ENCODE assay signal across 9 mouse cellular contexts in the genomic region with DNA sequence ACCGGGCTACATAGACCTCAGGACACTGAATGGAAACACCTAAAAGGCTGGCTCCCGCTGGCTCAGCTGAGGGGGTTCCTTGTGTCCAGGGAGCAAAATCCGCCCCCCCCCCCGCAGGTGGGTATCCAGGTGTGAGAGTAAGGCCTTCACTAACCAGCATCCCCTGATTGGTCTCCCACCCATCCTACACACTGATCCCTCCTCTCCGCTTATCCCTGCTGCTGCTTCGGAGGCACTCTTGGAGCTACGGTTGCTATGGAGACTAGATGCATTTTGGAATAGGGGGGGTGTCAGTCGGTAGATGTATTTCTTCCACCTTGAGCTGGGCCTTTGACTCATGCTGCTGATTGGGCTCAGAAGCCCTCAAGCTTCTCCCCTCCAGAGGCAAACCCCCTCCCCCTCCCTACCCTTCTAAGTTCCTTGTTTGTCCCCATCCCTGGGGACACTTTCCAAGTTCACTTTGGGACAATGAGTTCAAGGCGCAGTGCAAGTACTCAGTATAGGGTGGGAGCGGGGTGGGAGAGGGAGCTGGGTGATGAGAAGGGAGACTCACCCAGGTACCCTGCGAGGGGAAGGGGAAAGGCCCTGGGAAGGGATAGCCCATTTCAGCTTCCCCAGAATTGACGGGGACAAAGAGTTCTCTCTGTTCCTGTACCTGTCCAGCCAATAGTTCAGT. TPM values are rescaled to one million over a fixed set of nuclear protein-coding genes. Genes with fewer than 3 reads are reported as not detected.
DNase-seq lines count a peak whose midpoint lies in the region; ATAC-seq and TF ChIP-seq lines count a peak whose summit lies in the region.
"Had no signal": no experiment of that assay in that cellular context is flagged by ENCODE, and none has a peak within 500 bp of the region (broad histone marks: within the 10 kb centered on the region; RNA-seq: fewer than 3 reads in every experiment).

No protein-coding gene starts in this region.

- H3K4me2 ChIP-seq in hindbrain, embryonic 11.5 days (replicated peaks; ENCODE audit: low read depth, low read length), result peak overlapping the region; percentile 100
- H3K4me2 ChIP-seq in midbrain, embryonic 11.5 days, result peak overlapping the region; percentile 100

- H3K27me3 ChIP-seq in cerebellum, adult 2 months (ENCODE audit: control insufficient read depth, insufficient read depth, low read length), result no peaks in the 10 kb centered on the region
- H3K27me3 ChIP-seq in E14TG2a.4 (ENCODE audit: insufficient read depth, low read length), result peaks cover 82% of the 10 kb centered on the region
- peaks cover 42% of the 10 kb centered on the region for H3K27me3 ChIP-seq in hindbrain, embryonic 11.5 days (ENCODE audit: control insufficient read depth, insufficient read depth, low read length)
- H3K27me3 ChIP-seq in midbrain, embryonic 11.5 days (ENCODE audit: control insufficient read depth, insufficient read depth, low read length), result peaks cover 35% of the 10 kb centered on the region

- TF ChIP-seq POLR2A in cerebellum, adult 2 months (IDR thresholded peaks at IDR 0.05; ENCODE audit: borderline replicate concordance, insufficient read depth, low read length), result no peak

- H3K4me1 ChIP-seq in cerebellum, adult 2 months (ENCODE audit: control insufficient read depth, insufficient read depth, low read length), result peaks cover 19% of the 10 kb centered on the region
- H3K4me1 ChIP-seq in E14TG2a.4 (replicated peaks; ENCODE audit: low read depth, low read length), result peaks cover 52% of the 10 kb centered on the region
- peaks cover 21% of the 10 kb centered on the region for H3K4me1 ChIP-seq in hindbrain, embryonic 11.5 days (replicated peaks; ENCODE audit: control insufficient read depth, insufficient read depth, low read length)
- H3K4me1 ChIP-seq in midbrain, embryonic 11.5 days (ENCODE audit: control insufficient read depth, insufficient read depth, low read length), result peaks cover 33% of the 10 kb centered on the region

- no peak for TF ChIP-seq CTCF in cerebellum, adult 2 months (IDR thresholded peaks at IDR 0.05; ENCODE audit: borderline replicate concordance, insufficient read depth, low read depth, low read length)
- TF ChIP-seq CTCF in E14TG2a.4 (conservative IDR thresholded peaks at IDR 0.05; ENCODE audit: low read length), result no peak

- ATAC-seq in cerebellum, adult (ENCODE audit: insufficient number of reproducible peaks, low FRiP score, low TSS enrichment), result no peak
- ATAC-seq in hindbrain, embryonic 11.5 days (ENCODE audit: low FRiP score), result peak; percentile 48
- ATAC-seq in midbrain, embryonic 11.5 days (ENCODE audit: low FRiP score), result peak; percentile 33; the same call in 1 of the 2 replicates

- no peak overlapping the region for H3K27ac ChIP-seq in cerebellum, adult 2 months (ENCODE audit: insufficient read depth, low read length)
- H3K27ac ChIP-seq in hindbrain, embryonic 11.5 days (ENCODE audit: low read depth, low read length), result no peak overlapping the region
- H3K27ac ChIP-seq in midbrain, embryonic 11.5 days (ENCODE audit: low read depth, low read length), result no peak overlapping the region
- H3K27ac ChIP-seq: macrophage had no signal

- H3K36me3 ChIP-seq in E14TG2a.4 (ENCODE audit: insufficient read depth, low read length), result no peaks in the 10 kb centered on the region
- no peaks in the 10 kb centered on the region for H3K36me3 ChIP-seq in hindbrain, embryonic 11.5 days (ENCODE audit: control insufficient read depth, insufficient read depth, low read length)
- no peaks in the 10 kb centered on the region for H3K36me3 ChIP-seq in midbrain, embryonic 11.5 days (ENCODE audit: control insufficient read depth, insufficient read depth, low read length)

- H3K4me3 ChIP-seq in cerebellum, adult 2 months (replicated peaks; ENCODE audit: insufficient read depth, low read depth, low read length), result peak overlapping the region; percentile 99
- peak overlapping the region; percentile 41; the same call in 1 of the 2 replicates for H3K4me3 ChIP-seq in E14TG2a.4 (replicated peaks; ENCODE audit: low read length)
- peak overlapping the region; percentile 70 for H3K4me3 ChIP-seq in hindbrain, embryonic 11.5 days (ENCODE audit: low read depth, low read length)
- H3K4me3 ChIP-seq in midbrain, embryonic 11.5 days (ENCODE audit: low read depth, low read length), result peak overlapping the region; percentile 68

- no peaks in the 10 kb centered on the region for H3K9me3 ChIP-seq in E14TG2a.4 (ENCODE audit: low read length)
- no peaks in the 10 kb centered on the region for H3K9me3 ChIP-seq in hindbrain, embryonic 11.5 days (ENCODE audit: control insufficient read depth, low read length)
- no peaks in the 10 kb centered on the region for H3K9me3 ChIP-seq in midbrain, embryonic 11.5 days (ENCODE audit: control insufficient read depth, low read length)

- WGBS in cerebellum, adult 2 months, result 5% methylated on average over 12 of the region's 12 CpGs
- WGBS in hindbrain, embryonic 11.5 days, result 8% methylated on average over 11 of the region's 12 CpGs
- WGBS in midbrain, embryonic 11.5 days, result 1% methylated on average over 12 of the region's 12 CpGs

- DNase-seq in cerebellum, adult 2 months, result peak in 1 of 2 experiments; percentile 36
- DNase-seq in hindbrain, embryonic 11.5 days (ENCODE audit: low spot score), result no peak
- DNase-seq in midbrain, embryonic 11.5 days (ENCODE audit: low spot score, missing footprints), result peak; percentile 98
- no peak for DNase-seq in spleen, adult 18-20 months
- no peak for DNase-seq in cerebellum, adult 8-10 months
- DNase-seq in thymus, postnatal 4 days, result no peak

- no peak overlapping the region for H3K9ac ChIP-seq in hindbrain, embryonic 11.5 days (ENCODE audit: low read depth, low read length)
- no peak overlapping the region for H3K9ac ChIP-seq in midbrain, embryonic 11.5 days (ENCODE audit: low read length)

RNA-seq across cellular contexts. Expression of gene Agap2, which starts 3.1 kb away (rescaled TPM):
- 99.5 and 109 TPM in 2 replicates for polyA plus RNA-seq in cerebellum, adult 2 months (2012; rRNA removed)
- polyA plus RNA-seq in hindbrain, embryonic 11.5 days (2014; fragmentation: Nextera tagmentation; extraction: Ambion mirVana), result 0.68 and 1.2 TPM in 2 replicates
- 0.66 and 0.89 TPM in 2 replicates for polyA plus RNA-seq in midbrain, embryonic 11.5 days (2014; fragmentation: Nextera tagmentation; extraction: Ambion mirVana)

RNA-seq across cellular contexts. Expression of gene Tspan31, which starts 8.1 kb away (rescaled TPM):
- polyA plus RNA-seq in cerebellum, adult 2 months (2012; rRNA removed), result 81.6 and 84.6 TPM in 2 replicates
- 111 and 140 TPM in 2 replicates for polyA plus RNA-seq in hindbrain, embryonic 11.5 days (2014; fragmentation: Nextera tagmentation; extraction: Ambion mirVana)
- 98.6 and 117 TPM in 2 replicates for polyA plus RNA-seq in midbrain, embryonic 11.5 days (2014; fragmentation: Nextera tagmentation; extraction: Ambion mirVana)

RNA-seq across cellular contexts. Expression of gene Cdk4, which starts 14.8 kb away (rescaled TPM):
- 141 and 143 TPM in 2 replicates for polyA plus RNA-seq in cerebellum, adult 2 months (2012; rRNA removed)
- 2,639 and 2,665 TPM in 2 replicates for polyA plus RNA-seq in hindbrain, embryonic 11.5 days (2014; fragmentation: Nextera tagmentation; extraction: Ambion mirVana)
- 2,818 and 2,848 TPM in 2 replicates for polyA plus RNA-seq in midbrain, embryonic 11.5 days (2014; fragmentation: Nextera tagmentation; extraction: Ambion mirVana)

RNA-seq across cellular contexts. Expression of gene March9, which starts 18.2 kb away (rescaled TPM):
- polyA plus RNA-seq in cerebellum, adult 2 months (2012; rRNA removed), result 11.8 TPM in 2 replicates
- 3.6 and 4.2 TPM in 2 replicates for polyA plus RNA-seq in hindbrain, embryonic 11.5 days (2014; fragmentation: Nextera tagmentation; extraction: Ambion mirVana)
- 3.2 and 3.7 TPM in 2 replicates for polyA plus RNA-seq in midbrain, embryonic 11.5 days (2014; fragmentation: Nextera tagmentation; extraction: Ambion mirVana)

RNA-seq across cellular contexts. Expression of gene Cyp27b1, which starts 30.1 kb away (rescaled TPM):
- 0.19 and 0.29 TPM in 2 replicates for polyA plus RNA-seq in cerebellum, adult 2 months (2012; rRNA removed)
- 0.11 and 0.20 TPM in 2 replicates for polyA plus RNA-seq in hindbrain, embryonic 11.5 days (2014; fragmentation: Nextera tagmentation; extraction: Ambion mirVana)
- polyA plus RNA-seq in midbrain, embryonic 11.5 days (2014; fragmentation: Nextera tagmentation; extraction: Ambion mirVana), result not detected in 2 replicates
- polyA plus RNA-seq: macrophage had no signal

Comparison
In these comparisons a context has a peak if more than half of its experiments do, and no peak if none do; other contexts are left out.
1. H3K4me3 ChIP-seq: peak in every context shown above with its lines; median percentile 99 in cerebellum, adult 2 months; 70 in hindbrain, embryonic 11.5 days; 68 in midbrain, embryonic 11.5 days; 41 in E14TG2a.4.
2. RNA of gene Agap2, which starts 3.1 kb away (polyA plus RNA-seq): 99.5 to 109 TPM in cerebellum, adult 2 months; 0.68 to 1.2 TPM in hindbrain, embryonic 11.5 days and 0.66 to 0.89 TPM in midbrain, embryonic 11.5 days; every median in the first group is over 10 times any median in the second.
3. RNA of gene Cdk4, which starts 14.8 kb away (polyA plus RNA-seq): 2,818 to 2,848 TPM in midbrain, embryonic 11.5 days and 2,639 to 2,665 TPM in hindbrain, embryonic 11.5 days; 141 to 143 TPM in cerebellum, adult 2 months; every median in the first group is over 10 times any median in the second.